Mouse (Mus musculus): ENCODE measurements around the gene Ctxn1. TPM values are rescaled to one million over a fixed set of nuclear protein-coding genes. Genes with fewer than 3 reads are reported as not detected.

The Ctxn1 gene
- total RNA-seq, 4 experiments from 2014 or later, result 0.24 to 0.56 (median 0.27) TPM; not detected in 1

GRCm38 (mm10) chr8:4250306-4250970 lies 8.6 kb downstream of the Ctxn1 start:
- peak; percentile 57 to 81 for DNase-seq (ENCODE audit: low spot score in 2 of 2)

GRCm38 (mm10) chr8:4249213-4249612 lies 9.9 kb downstream of the Ctxn1 start:
- no peak for DNase-seq (ENCODE audit: low spot score in 2 of 2)

- DNase-seq (ENCODE audit: low spot score in 2 of 2), result no peak
Observed at GRCm38 (mm10) chr8:4247951-4248540, 11.0 kb downstream of the Ctxn1 start, which contains the start of gene Tgfbr3l. TSS of gene Tgfbr3l (plus strand) at chr8:4248214.

- DNase-seq (ENCODE audit: low spot score in 2 of 2), result no peak
Observed at GRCm38 (mm10) chr8:4247241-4247640, 11.8 kb downstream of the Ctxn1 start.

GRCm38 (mm10) chr8:4245737-4246136 lies 13.3 kb downstream of the Ctxn1 start:
- DNase-seq (ENCODE audit: low spot score in 2 of 2), result no peak

GRCm38 (mm10) chr8:4245061-4245460 lies 14.0 kb downstream of the Ctxn1 start:
- DNase-seq (ENCODE audit: low spot score in 2 of 2), result no peak

GRCm38 (mm10) chr8:4239193-4239890 lies 19.7 kb downstream of the Ctxn1 start:
- DNase-seq (ENCODE audit: low spot score in 2 of 2), result no peak

GRCm38 (mm10) chr8:4238434-4239192 lies 20.5 kb downstream of the Ctxn1 start, which contains the start of the genes Map2k7 and Gm49320:
TSS of gene Map2k7 (plus strand) at chr8:4238740.
TSS of gene Gm49320 (plus strand) at chr8:4238865.
- peak; percentile 100 for DNase-seq (ENCODE audit: low spot score in 2 of 2)

- DNase-seq (ENCODE audit: low spot score in 2 of 2), result no peak
Observed at GRCm38 (mm10) chr8:4237814-4238433, 21.1 kb downstream of the Ctxn1 start.

- DNase-seq (ENCODE audit: low spot score in 2 of 2), result no peak
Observed at GRCm38 (mm10) chr8:4230612-4231351, 28.3 kb downstream of the Ctxn1 start.

GRCm38 (mm10) chr8:4229784-4230183 lies 29.3 kb downstream of the Ctxn1 start:
- DNase-seq (ENCODE audit: low spot score in 2 of 2), result no peak

- no peak for DNase-seq (ENCODE audit: low spot score in 2 of 2)
Observed at GRCm38 (mm10) chr8:4227919-4228318, 31.2 kb downstream of the Ctxn1 start.

- DNase-seq (ENCODE audit: low spot score in 2 of 2), result no peak
Observed at GRCm38 (mm10) chr8:4226739-4227347, 32.2 kb downstream of the Ctxn1 start, which contains the start of gene Lrrc8e. TSS of gene Lrrc8e (plus strand) at chr8:4226827.

GRCm38 (mm10) chr8:4226323-4226722 lies 32.8 kb downstream of the Ctxn1 start:
- no peak for DNase-seq (ENCODE audit: low spot score in 2 of 2)

- DNase-seq (ENCODE audit: low spot score in 2 of 2), result no peak
Observed at GRCm38 (mm10) chr8:4222059-4222458, 37.0 kb downstream of the Ctxn1 start.

GRCm38 (mm10) chr8:4219617-4220016 lies 39.5 kb downstream of the Ctxn1 start:
- no peak for DNase-seq (ENCODE audit: low spot score in 2 of 2)

- no peak for DNase-seq (ENCODE audit: low spot score in 2 of 2)
Observed at GRCm38 (mm10) chr8:4216791-4217621, 42.1 kb downstream of the Ctxn1 start, which contains the start of gene Prr36. TSS of gene Prr36 (minus strand) at chr8:4217459.

GRCm38 (mm10) chr8:4216296-4216695 lies 42.8 kb downstream of the Ctxn1 start:
- no peak for DNase-seq (ENCODE audit: low spot score in 2 of 2)
